Mouse (Mus musculus) heart, embryonic 11.5 days (tissue): Measurements from ENCODE around the gene Auts2. TPM values are rescaled to one million over a fixed set of nuclear protein-coding genes. Genes with fewer than 3 reads are reported as not detected.

Source experiments
- ATAC-seq: fragments of 200-750 bp; cut with Nextera tagmentation; replicated peaks from 2 replicates; pipeline ENCODE4 v1.8.0; 2017; ENCODE audit warnings: moderate library complexity; ENCODE audit not compliant: insufficient number of reproducible peaks, low FRiP score, low TSS enrichment
- H3K27ac ChIP-seq: fragments of 300-500 bp; sonication (generic); 2 replicates; pipeline ENCODE4 v1.5.1; 2014; ENCODE audit warnings: mild to moderate bottlenecking, low read depth, low read length
- H3K27me3 ChIP-seq: fragments of 300-500 bp; sonication (generic); 2 replicates; pipeline ENCODE4 v1.6.1; 2014; ENCODE audit warnings: mild to moderate bottlenecking, low read length, mixed read lengths; ENCODE audit not compliant: control insufficient read depth, insufficient read depth
- H3K36me3 ChIP-seq: fragments of 300-500 bp; sonication (generic); 2 replicates; pipeline ENCODE4 v1.6.1; 2014; ENCODE audit warnings: mild to moderate bottlenecking, low read length, moderate library complexity, mixed read lengths; ENCODE audit not compliant: control insufficient read depth, insufficient read depth
- H3K4me1 ChIP-seq: fragments of 300-500 bp; sonication (generic); 2 replicates; pipeline ENCODE4 v1.6.1; 2014; ENCODE audit warnings: low read length; ENCODE audit not compliant: control insufficient read depth, insufficient read depth
- H3K4me2 ChIP-seq: fragments of 300-500 bp; sonication (generic); 2 replicates; pipeline ENCODE4 v1.6.1; 2014; ENCODE audit warnings: mild to moderate bottlenecking, moderate library complexity
- H3K4me3 ChIP-seq: fragments of 300-500 bp; sonication (generic); 2 replicates; pipeline ENCODE4 v1.5.1; 2014; ENCODE audit warnings: low read depth, low read length
- H3K9ac ChIP-seq: fragments of 300-500 bp; sonication (generic); 2 replicates; pipeline ENCODE4 v1.6.1; 2014; ENCODE audit warnings: mild to moderate bottlenecking, low read depth, low read length, moderate library complexity
- H3K9me3 ChIP-seq: fragments of 300-500 bp; sonication (generic); replicated peaks from 2 replicates; pipeline ENCODE4 v1.6.1; 2016; ENCODE audit warnings: low read length; ENCODE audit not compliant: control insufficient read depth
- WGBS: fragments of 180-500 bp; shearing (Covaris S2); extraction: QIAGEN DNeasy Blood & Tissue Kit; methylation state at CpG from one replicate; pipeline ENCODE4 v1.1.7; 2014; ENCODE audit not compliant: insufficient replicate concordance; 5-methylcytosine and 5-hydroxymethylcytosine counted together
- polyA plus RNA-seq: library from polyadenylated mRNA; unstranded; fragments of >200 nt; fragmentation: Nextera tagmentation; extraction: Ambion mirVana; gene quantifications from 2 replicates; pipeline ENCODE4 v1.2.1, GENCODE M21; 2014

Auts2 gene
- polyA plus RNA-seq, 1 experiment from 2014 or later: 19.8 TPM

GRCm38 (mm10) chr5:131775222-131775621, 767.9 kb downstream of the Auts2 start:
- no peak overlapping the region for H3K9ac ChIP-seq
- no peak overlapping the region for H3K4me3 ChIP-seq
- H3K27ac ChIP-seq: no peak overlapping the region
- H3K36me3 ChIP-seq: no peaks in the 10 kb centered on the region
- H3K4me1 ChIP-seq: no peaks in the 10 kb centered on the region
- 61% methylated on average over 12 of the region's 12 CpGs for WGBS
- H3K4me2 ChIP-seq: no peak overlapping the region
- no peak for ATAC-seq
- H3K9me3 ChIP-seq: no peaks in the 10 kb centered on the region
- 0 out of 2 replicates have a peak, but pooled peaks cover 3% of the 10 kb centered on the region for H3K27me3 ChIP-seq

GRCm38 (mm10) chr5:131774792-131775191, 768.4 kb downstream of the Auts2 start:
- no peak overlapping the region for H3K9ac ChIP-seq
- H3K36me3 ChIP-seq: no peaks in the 10 kb centered on the region
- no peak overlapping the region for H3K4me3 ChIP-seq
- no peak overlapping the region for H3K27ac ChIP-seq
- no peaks in the 10 kb centered on the region for H3K9me3 ChIP-seq
- no peaks in the 10 kb centered on the region; the same call in 1 of the 2 replicates for H3K4me1 ChIP-seq
- no peak for ATAC-seq
- WGBS: 78% methylated on average over 6 of the region's 6 CpGs
- H3K27me3 ChIP-seq: 0 out of 2 replicates have a peak, but pooled peaks cover 3% of the 10 kb centered on the region
- H3K4me2 ChIP-seq: no peak overlapping the region

GRCm38 (mm10) chr5:131772616-131773015, 770.5 kb downstream of the Auts2 start:
- no peak overlapping the region for H3K4me3 ChIP-seq

GRCm38 (mm10) chr5:131769273-131769672, 773.9 kb downstream of the Auts2 start:
- Histone ChIP-seq H3K4me2 (peak overlapping the region; percentile 48), H3K27ac (no peak overlapping the region), H3K4me3 (0 out of 2 replicates have a peak overlapping the region, but pooled peaks have one; percentile 5), H3K9me3 (no peaks in the 10 kb centered on the region), H3K4me1 (peaks cover 5% of the 10 kb centered on the region), H3K36me3 (no peaks in the 10 kb centered on the region), H3K9ac (no peak overlapping the region), H3K27me3 (peaks cover 8% of the 10 kb centered on the region; the same call in 1 of the 2 replicates)
- no peak for ATAC-seq
- WGBS: 8% methylated on average over 11 of the region's 11 CpGs

More at GRCm38 (mm10) chr5:131772616-131773015, 770.5 kb downstream of the Auts2 start:
- WGBS: 89% methylated on average over 1 of the region's 1 CpGs
- H3K36me3 ChIP-seq: no peaks in the 10 kb centered on the region
- H3K4me2 ChIP-seq: no peak overlapping the region
- H3K4me1 ChIP-seq: peaks cover 5% of the 10 kb centered on the region
- no peaks in the 10 kb centered on the region for H3K9me3 ChIP-seq
- H3K27ac ChIP-seq: no peak overlapping the region
- no peak for ATAC-seq
- 0 out of 2 replicates have a peak, but pooled peaks cover 6% of the 10 kb centered on the region for H3K27me3 ChIP-seq
- no peak overlapping the region for H3K9ac ChIP-seq

GRCm38 (mm10) chr5:131767699-131768264, 775.4 kb downstream of the Auts2 start:
- Histone ChIP-seq H3K4me1 (peaks cover 5% of the 10 kb centered on the region), H3K27me3 (peaks cover 8% of the 10 kb centered on the region; the same call in 1 of the 2 replicates), H3K4me3 (no peak overlapping the region), H3K36me3 (no peaks in the 10 kb centered on the region), H3K9me3 (no peaks in the 10 kb centered on the region), H3K9ac (no peak overlapping the region), H3K27ac (no peak overlapping the region), H3K4me2 (no peak overlapping the region)
- 57% methylated on average over 12 of the region's 12 CpGs for WGBS
- ATAC-seq: no peak

GRCm38 (mm10) chr5:131767176-131767575, 776.0 kb downstream of the Auts2 start:
- 77% methylated on average over 9 of the region's 9 CpGs for WGBS
- no peak for ATAC-seq
- H3K4me3 ChIP-seq: no peak overlapping the region
- H3K27me3 ChIP-seq: peaks cover 5% of the 10 kb centered on the region; the same call in 1 of the 2 replicates
- H3K36me3 ChIP-seq: no peaks in the 10 kb centered on the region
- H3K9me3 ChIP-seq: no peaks in the 10 kb centered on the region
- H3K4me2 ChIP-seq: no peak overlapping the region
- peaks cover 5% of the 10 kb centered on the region for H3K4me1 ChIP-seq
- H3K9ac ChIP-seq: no peak overlapping the region
- no peak overlapping the region for H3K27ac ChIP-seq

- Histone ChIP-seq H3K27ac (no peak overlapping the region), H3K4me1 (no peaks in the 10 kb centered on the region), H3K9ac (no peak overlapping the region), H3K4me3 (no peak overlapping the region), H3K36me3 (no peaks in the 10 kb centered on the region), H3K4me2 (no peak overlapping the region), H3K9me3 (no peaks in the 10 kb centered on the region), H3K27me3 (no peaks in the 10 kb centered on the region)
- no peak for ATAC-seq
- WGBS: 87% methylated on average over 13 of the region's 13 CpGs
These were observed 783.7 kb downstream of the Auts2 start for GRCm38 (mm10) chr5:131759432-131759831.

GRCm38 (mm10) chr5:131750330-131750729, 792.8 kb downstream of the Auts2 start:
- Histone ChIP-seq H3K4me1 (0 out of 2 replicates have a peak, but pooled peaks cover 7% of the 10 kb centered on the region), H3K36me3 (no peaks in the 10 kb centered on the region; the same call in 1 of the 2 replicates), H3K4me2 (no peak overlapping the region), H3K4me3 (no peak overlapping the region), H3K9me3 (no peaks in the 10 kb centered on the region), H3K27me3 (no peaks in the 10 kb centered on the region), H3K27ac (no peak overlapping the region), H3K9ac (no peak overlapping the region)
- no peak for ATAC-seq
- WGBS: 52% methylated on average over 2 of the region's 2 CpGs

- Histone ChIP-seq H3K9ac (no peak overlapping the region), H3K36me3 (no peaks in the 10 kb centered on the region; the same call in 1 of the 2 replicates), H3K4me3 (no peak overlapping the region), H3K27me3 (no peaks in the 10 kb centered on the region), H3K27ac (no peak overlapping the region), H3K4me2 (no peak overlapping the region), H3K4me1 (0 out of 2 replicates have a peak, but pooled peaks cover 7% of the 10 kb centered on the region), H3K9me3 (no peaks in the 10 kb centered on the region)
- no peak for ATAC-seq
- 46% methylated on average over 6 of the region's 6 CpGs for WGBS
These were observed 793.9 kb downstream of the Auts2 start for GRCm38 (mm10) chr5:131749211-131749610.
